Mouse (Mus musculus): Measurements from ENCODE around the gene Celsr1. TPM values are rescaled to one million over a fixed set of nuclear protein-coding genes. Genes with fewer than 3 reads are reported as not detected.
A peak's percentile ranks its signal among the peaks of the same experiment; 100 is the strongest.

Gene Celsr1
- polyA plus RNA-seq, 1 experiment from 2014 or later, result 3.5 TPM

DNA sequence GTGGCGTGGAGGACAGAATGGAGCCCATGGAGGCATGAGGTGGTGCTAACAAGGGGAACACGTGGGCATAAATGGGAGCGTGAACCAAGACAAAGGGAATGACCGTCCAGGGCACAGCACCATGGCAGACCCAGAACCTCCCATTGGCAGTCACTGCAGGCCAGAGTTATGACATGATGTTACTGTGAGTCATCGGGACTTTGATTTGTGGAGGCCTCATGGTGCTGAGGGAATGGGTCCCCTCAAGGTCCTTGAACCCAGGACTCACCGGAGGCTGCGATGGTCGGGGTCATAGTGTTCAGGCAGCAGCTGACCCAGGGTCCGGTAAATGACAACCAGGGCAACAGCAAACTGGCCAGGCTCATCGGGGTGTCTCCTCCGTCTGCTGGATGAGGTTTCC lies 111.7 kb downstream of the Celsr1 start:
- ATAC-seq (ENCODE audit: low FRiP score, low TSS enrichment) (no peak), DNase-seq (no peak)
- Histone ChIP-seq H3K27ac (replicated peaks; ENCODE audit: low read depth, low read length) (no peak overlapping the region), H3K4me1 (ENCODE audit: control insufficient read depth, insufficient read depth, low read length) (no peaks in the 10 kb centered on the region), H3K4me2 (ENCODE audit: low read length) (no peak overlapping the region), H3K36me3 (ENCODE audit: control insufficient read depth, insufficient read depth, low read length) (no peaks in the 10 kb centered on the region; the same call in 1 of the 2 replicates), H3K4me3 (replicated peaks; ENCODE audit: low read depth, low read length) (no peak overlapping the region), H3K9ac (replicated peaks; ENCODE audit: low read length) (no peak overlapping the region), H3K9me3 (ENCODE audit: control insufficient read depth, low read length) (no peaks in the 10 kb centered on the region), H3K27me3 (ENCODE audit: control insufficient read depth, insufficient read depth, low read length) (no peaks in the 10 kb centered on the region)
- 94% methylated on average over 11 of the region's 11 CpGs for WGBS

DNA sequence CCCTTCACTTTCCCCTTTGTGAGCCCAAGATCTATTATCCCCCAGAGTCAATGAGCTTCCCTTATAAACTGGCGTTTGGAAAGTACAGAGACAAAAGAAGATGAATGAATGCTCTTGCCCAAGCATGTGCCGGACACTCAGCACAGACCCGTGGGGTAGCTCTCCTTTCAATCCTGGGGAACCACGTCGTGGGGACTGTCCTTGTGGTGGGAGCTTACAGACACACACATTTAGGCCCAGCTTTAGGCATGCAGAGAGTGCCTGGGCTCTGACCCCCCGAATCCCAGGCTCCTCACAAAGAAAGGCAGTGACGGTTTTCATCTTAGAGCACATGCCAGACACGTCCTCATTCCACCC lies 113.7 kb downstream of the Celsr1 start:
- H3K27me3 ChIP-seq (ENCODE audit: control insufficient read depth, insufficient read depth, low read length), result no peaks in the 10 kb centered on the region
- H3K4me3 ChIP-seq (replicated peaks; ENCODE audit: low read depth, low read length), result no peak overlapping the region
- DNase-seq, result no peak
- ATAC-seq (ENCODE audit: low FRiP score, low TSS enrichment), result no peak
- H3K4me1 ChIP-seq (ENCODE audit: control insufficient read depth, insufficient read depth, low read length), result no peaks in the 10 kb centered on the region
- WGBS, result 62% methylated on average over 8 of the region's 8 CpGs
- no peak overlapping the region for H3K9ac ChIP-seq (replicated peaks; ENCODE audit: low read length)
- no peaks in the 10 kb centered on the region; the same call in 1 of the 2 replicates for H3K36me3 ChIP-seq (ENCODE audit: control insufficient read depth, insufficient read depth, low read length)
- H3K4me2 ChIP-seq (ENCODE audit: low read length), result no peak overlapping the region
- no peak overlapping the region for H3K27ac ChIP-seq (replicated peaks; ENCODE audit: low read depth, low read length)
- no peaks in the 10 kb centered on the region for H3K9me3 ChIP-seq (ENCODE audit: control insufficient read depth, low read length)

DNA sequence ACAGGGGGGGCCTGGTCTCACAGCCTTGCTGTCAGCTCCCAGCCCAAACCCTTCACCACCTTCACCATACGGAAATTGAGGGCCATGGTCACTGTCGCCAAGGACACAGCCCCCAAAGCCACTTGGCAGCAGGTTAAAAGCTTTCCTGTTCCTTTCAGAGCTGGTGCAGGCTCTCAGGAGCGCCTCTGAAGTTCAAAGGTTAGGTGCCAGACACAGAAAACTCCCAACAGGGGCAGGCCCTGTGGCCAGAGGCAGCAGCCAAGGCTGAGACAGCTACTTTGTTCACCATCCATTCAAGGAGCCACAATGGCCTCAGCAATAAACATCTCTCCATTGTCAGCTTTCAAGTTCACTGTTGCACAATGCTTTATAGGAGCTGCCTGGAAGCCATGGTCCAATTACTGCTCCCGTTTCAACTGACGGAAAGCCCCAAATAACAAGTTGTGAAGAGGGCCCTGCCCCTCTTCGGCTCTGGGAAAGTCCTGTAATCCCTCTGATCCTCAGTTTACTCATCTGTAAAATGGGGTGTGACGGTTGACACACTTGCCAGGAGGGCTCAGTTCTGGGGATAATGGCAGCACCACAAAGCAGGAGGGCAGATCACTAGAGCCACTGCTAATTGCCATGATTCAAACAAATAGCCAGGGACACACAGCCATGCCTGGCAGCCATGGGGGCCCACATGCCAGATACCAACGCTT lies 114.2 kb downstream of the Celsr1 start:
- WGBS, result 59% methylated on average over 8 of the region's 8 CpGs
- no peak for DNase-seq

DNA sequence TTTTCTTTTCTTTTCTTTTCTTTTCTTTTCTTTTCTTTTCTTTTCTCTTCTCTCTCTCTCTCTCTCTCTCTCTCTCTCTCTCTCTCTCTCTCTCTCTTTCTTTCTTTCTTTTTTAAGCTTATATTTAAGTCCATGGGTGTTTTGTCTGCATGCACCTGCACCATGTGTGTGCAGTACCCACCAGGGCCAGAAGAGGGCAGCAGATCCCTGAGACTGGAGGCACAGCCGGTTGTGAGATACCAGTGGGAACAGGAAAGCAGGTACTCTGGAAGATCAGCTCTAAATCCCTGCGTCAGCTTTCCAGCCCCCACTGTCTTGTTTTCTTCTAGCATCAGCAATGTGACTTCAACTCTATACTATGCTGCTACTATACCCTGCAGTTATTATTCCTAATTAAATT lies 120.0 kb downstream of the Celsr1 start:
- Histone ChIP-seq H3K27ac (replicated peaks; ENCODE audit: low read depth, low read length) (no peak overlapping the region), H3K9me3 (ENCODE audit: control insufficient read depth, low read length) (no peaks in the 10 kb centered on the region), H3K36me3 (ENCODE audit: control insufficient read depth, insufficient read depth, low read length) (no peaks in the 10 kb centered on the region), H3K9ac (replicated peaks; ENCODE audit: low read length) (no peak overlapping the region), H3K27me3 (ENCODE audit: control insufficient read depth, insufficient read depth, low read length) (no peaks in the 10 kb centered on the region), H3K4me2 (ENCODE audit: low read length) (no peak overlapping the region), H3K4me1 (ENCODE audit: control insufficient read depth, insufficient read depth, low read length) (0 out of 2 replicates have a peak, but pooled peaks cover 2% of the 10 kb centered on the region), H3K4me3 (replicated peaks; ENCODE audit: low read depth, low read length) (no peak overlapping the region)
- no peak for ATAC-seq (ENCODE audit: low FRiP score, low TSS enrichment)
- WGBS, result 33% methylated on average over 2 of the region's 2 CpGs
- DNase-seq, result peak; percentile 74

More for the DNA sequence above, 114.2 kb downstream of the Celsr1 start:
- H3K4me2 ChIP-seq (ENCODE audit: low read length), result no peak overlapping the region
- no peaks in the 10 kb centered on the region for H3K4me1 ChIP-seq (ENCODE audit: control insufficient read depth, insufficient read depth, low read length)
- no peaks in the 10 kb centered on the region; the same call in 1 of the 2 replicates for H3K36me3 ChIP-seq (ENCODE audit: control insufficient read depth, insufficient read depth, low read length)
- no peaks in the 10 kb centered on the region for H3K9me3 ChIP-seq (ENCODE audit: control insufficient read depth, low read length)
- H3K27me3 ChIP-seq (ENCODE audit: control insufficient read depth, insufficient read depth, low read length), result no peaks in the 10 kb centered on the region
- no peak for ATAC-seq (ENCODE audit: low FRiP score, low TSS enrichment)
- no peak overlapping the region for H3K9ac ChIP-seq (replicated peaks; ENCODE audit: low read length)
- no peak overlapping the region for H3K27ac ChIP-seq (replicated peaks; ENCODE audit: low read depth, low read length)
- H3K4me3 ChIP-seq (replicated peaks; ENCODE audit: low read depth, low read length), result no peak overlapping the region

DNA sequence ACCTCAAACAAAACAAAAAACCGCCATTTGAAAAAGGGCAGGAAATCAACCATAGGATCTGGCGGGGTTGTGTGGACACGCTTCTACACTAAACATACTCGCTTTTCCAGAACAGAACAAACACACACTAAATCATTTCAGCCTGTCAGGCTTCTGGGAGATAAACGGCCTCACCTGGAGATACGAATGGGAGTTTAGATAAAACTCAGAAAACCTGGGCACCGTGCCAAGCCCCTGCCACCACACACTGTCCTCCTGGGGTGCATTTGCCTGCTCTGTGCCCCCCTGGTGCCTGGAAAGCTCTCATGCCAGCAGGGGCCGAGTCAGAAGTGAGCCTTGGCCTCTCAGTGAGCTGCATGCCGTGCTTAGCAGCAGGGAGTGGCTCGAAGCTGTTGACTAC lies 123.6 kb downstream of the Celsr1 start:
- no peak overlapping the region for H3K9ac ChIP-seq (replicated peaks; ENCODE audit: low read length)
- H3K4me2 ChIP-seq (ENCODE audit: low read length), result no peak overlapping the region
- 68% methylated on average over 10 of the region's 10 CpGs for WGBS
- H3K4me3 ChIP-seq (replicated peaks; ENCODE audit: low read depth, low read length), result no peak overlapping the region
- H3K9me3 ChIP-seq (ENCODE audit: control insufficient read depth, low read length), result no peaks in the 10 kb centered on the region
- H3K27ac ChIP-seq (replicated peaks; ENCODE audit: low read depth, low read length), result no peak overlapping the region
- H3K27me3 ChIP-seq (ENCODE audit: control insufficient read depth, insufficient read depth, low read length), result no peaks in the 10 kb centered on the region
- 0 out of 2 replicates have a peak, but pooled peaks cover 2% of the 10 kb centered on the region for H3K4me1 ChIP-seq (ENCODE audit: control insufficient read depth, insufficient read depth, low read length)
- no peak for DNase-seq
- no peak for ATAC-seq (ENCODE audit: low FRiP score, low TSS enrichment)
- no peaks in the 10 kb centered on the region for H3K36me3 ChIP-seq (ENCODE audit: control insufficient read depth, insufficient read depth, low read length)

DNA sequence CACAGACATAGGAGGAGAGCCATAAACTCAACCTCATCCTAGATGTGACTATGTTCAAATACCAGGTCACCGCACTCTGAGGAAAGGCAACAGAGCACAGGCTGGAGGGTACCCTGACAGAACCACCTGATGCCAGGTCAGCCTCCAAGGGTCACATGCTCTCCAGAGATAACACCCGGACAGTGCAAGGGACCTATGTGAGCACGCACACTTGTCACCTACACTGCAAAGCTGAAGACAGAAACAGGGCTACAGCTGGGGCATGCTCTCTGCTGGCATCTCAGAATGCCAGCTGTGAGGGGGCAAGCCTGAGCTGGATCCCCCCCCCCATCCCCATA lies 124.1 kb downstream of the Celsr1 start:
- no peaks in the 10 kb centered on the region for H3K9me3 ChIP-seq (ENCODE audit: control insufficient read depth, low read length)
- no peak overlapping the region for H3K9ac ChIP-seq (replicated peaks; ENCODE audit: low read length)
- WGBS, result 95% methylated on average over 3 of the region's 3 CpGs
- no peak for ATAC-seq (ENCODE audit: low FRiP score, low TSS enrichment)
- H3K4me1 ChIP-seq (ENCODE audit: control insufficient read depth, insufficient read depth, low read length), result 0 out of 2 replicates have a peak, but pooled peaks cover 2% of the 10 kb centered on the region
- no peaks in the 10 kb centered on the region for H3K27me3 ChIP-seq (ENCODE audit: control insufficient read depth, insufficient read depth, low read length)
- no peak overlapping the region for H3K4me3 ChIP-seq (replicated peaks; ENCODE audit: low read depth, low read length)
- DNase-seq, result no peak
- no peak overlapping the region for H3K27ac ChIP-seq (replicated peaks; ENCODE audit: low read depth, low read length)
- H3K4me2 ChIP-seq (ENCODE audit: low read length), result no peak overlapping the region
- no peaks in the 10 kb centered on the region for H3K36me3 ChIP-seq (ENCODE audit: control insufficient read depth, insufficient read depth, low read length)

DNA sequence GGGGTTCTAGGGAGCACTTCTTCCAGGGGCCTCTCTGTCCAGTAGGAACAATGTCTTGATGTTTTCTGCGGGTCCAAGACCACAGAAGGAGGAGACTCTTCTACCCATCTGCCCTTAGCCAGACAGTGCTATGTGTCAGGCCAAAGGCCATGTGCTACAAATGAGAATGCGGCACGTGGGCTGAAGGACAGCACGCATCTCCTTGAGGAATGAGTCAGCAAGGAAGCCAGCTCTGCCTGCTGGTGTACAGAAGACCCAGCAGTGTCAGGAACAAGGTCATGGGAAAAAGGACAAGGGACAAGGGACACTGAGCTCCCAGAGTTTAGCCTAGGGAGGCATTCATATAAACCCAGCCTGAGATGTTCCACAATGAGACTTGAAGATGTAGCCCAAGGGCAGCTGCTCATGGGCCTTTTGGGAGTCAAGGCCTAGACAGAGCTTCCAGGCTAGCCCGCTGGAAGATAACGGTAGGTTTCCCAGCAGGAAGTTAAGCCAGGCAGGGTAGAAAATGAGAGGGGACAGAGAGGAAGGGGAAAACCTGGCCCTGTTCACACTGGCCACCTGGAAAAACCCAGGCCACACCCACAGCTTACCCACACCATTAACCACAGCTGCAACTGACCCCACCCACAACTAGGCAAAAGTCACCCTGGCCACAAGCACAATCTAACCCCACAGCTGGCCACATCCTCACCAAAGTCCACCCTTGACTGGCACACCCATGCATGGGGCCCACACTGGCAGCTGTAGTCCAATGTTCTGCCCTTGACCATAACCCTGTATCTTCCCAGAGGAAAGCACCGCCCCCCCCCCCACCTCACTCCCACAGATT lies 124.7 kb downstream of the Celsr1 start:
- Histone ChIP-seq H3K4me3 (replicated peaks; ENCODE audit: low read depth, low read length) (no peak overlapping the region), H3K36me3 (ENCODE audit: control insufficient read depth, insufficient read depth, low read length) (no peaks in the 10 kb centered on the region), H3K4me1 (ENCODE audit: control insufficient read depth, insufficient read depth, low read length) (0 out of 2 replicates have a peak, but pooled peaks cover 2% of the 10 kb centered on the region), H3K27me3 (ENCODE audit: control insufficient read depth, insufficient read depth, low read length) (no peaks in the 10 kb centered on the region), H3K27ac (replicated peaks; ENCODE audit: low read depth, low read length) (no peak overlapping the region), H3K9ac (replicated peaks; ENCODE audit: low read length) (no peak overlapping the region), H3K4me2 (ENCODE audit: low read length) (no peak overlapping the region), H3K9me3 (ENCODE audit: control insufficient read depth, low read length) (no peaks in the 10 kb centered on the region)
- WGBS, result 96% methylated on average over 7 of the region's 7 CpGs
- no peak for ATAC-seq (ENCODE audit: low FRiP score, low TSS enrichment)
- no peak for DNase-seq

DNA sequence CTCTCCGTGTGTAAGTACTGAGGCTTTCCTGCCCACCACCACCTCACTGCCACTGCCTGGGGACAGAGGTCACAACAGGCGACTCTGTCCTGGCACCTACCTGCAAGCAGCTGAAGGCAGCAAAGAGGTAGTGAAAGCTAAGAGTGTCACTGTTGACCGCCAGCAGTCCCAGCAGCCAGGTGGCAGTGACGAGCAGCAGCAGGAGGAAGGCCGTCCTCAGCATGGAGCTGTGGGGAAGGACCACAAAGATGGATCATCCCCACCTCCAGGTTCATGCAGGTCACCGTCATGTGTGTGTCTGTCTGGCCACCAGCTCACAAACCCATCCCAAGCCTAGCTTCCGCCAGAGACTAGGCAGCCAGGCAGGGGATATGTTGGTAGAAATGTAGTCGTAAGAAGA lies 129.8 kb downstream of the Celsr1 start:
- Histone ChIP-seq H3K4me1 (ENCODE audit: control insufficient read depth, insufficient read depth, low read length) (no peaks in the 10 kb centered on the region), H3K36me3 (ENCODE audit: control insufficient read depth, insufficient read depth, low read length) (peaks cover 10% of the 10 kb centered on the region; the same call in 1 of the 2 replicates), H3K4me2 (ENCODE audit: low read length) (no peak overlapping the region), H3K9me3 (ENCODE audit: control insufficient read depth, low read length) (no peaks in the 10 kb centered on the region), H3K27me3 (ENCODE audit: control insufficient read depth, insufficient read depth, low read length) (no peaks in the 10 kb centered on the region), H3K27ac (replicated peaks; ENCODE audit: low read depth, low read length) (no peak overlapping the region), H3K4me3 (replicated peaks; ENCODE audit: low read depth, low read length) (no peak overlapping the region), H3K9ac (replicated peaks; ENCODE audit: low read length) (no peak overlapping the region)
- ATAC-seq (ENCODE audit: low FRiP score, low TSS enrichment), result no peak
- no peak for DNase-seq
- WGBS, result 75% methylated on average over 8 of the region's 8 CpGs

DNA sequence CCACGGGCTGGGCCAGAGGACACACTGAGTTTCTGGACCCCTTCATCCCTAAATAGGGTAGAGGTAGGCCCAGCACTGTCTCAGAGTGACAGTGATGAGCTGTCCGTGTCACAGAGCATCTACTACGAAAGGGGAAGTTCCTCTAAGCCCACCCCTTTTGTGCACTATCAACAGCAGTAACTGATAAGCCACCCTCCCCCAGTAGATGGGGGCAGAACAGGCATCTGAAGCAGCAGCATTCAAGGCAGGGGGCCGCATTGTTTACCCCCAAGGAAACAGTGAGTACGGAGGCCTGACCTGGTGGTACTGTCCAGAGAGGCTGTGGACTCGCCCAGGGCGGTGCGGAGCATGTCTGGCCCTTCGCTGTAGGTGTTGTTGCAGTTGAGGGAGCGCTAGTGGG lies 131.1 kb downstream of the Celsr1 start:
- 89% methylated on average over 10 of the region's 10 CpGs for WGBS
- Histone ChIP-seq H3K4me1 (ENCODE audit: control insufficient read depth, insufficient read depth, low read length) (no peaks in the 10 kb centered on the region), H3K27ac (replicated peaks; ENCODE audit: low read depth, low read length) (no peak overlapping the region), H3K27me3 (ENCODE audit: control insufficient read depth, insufficient read depth, low read length) (no peaks in the 10 kb centered on the region), H3K36me3 (ENCODE audit: control insufficient read depth, insufficient read depth, low read length) (peaks cover 22% of the 10 kb centered on the region), H3K9ac (replicated peaks; ENCODE audit: low read length) (no peak overlapping the region), H3K4me2 (ENCODE audit: low read length) (no peak overlapping the region), H3K9me3 (ENCODE audit: control insufficient read depth, low read length) (no peaks in the 10 kb centered on the region), H3K4me3 (replicated peaks; ENCODE audit: low read depth, low read length) (no peak overlapping the region)
- no peak for ATAC-seq (ENCODE audit: low FRiP score, low TSS enrichment)
- DNase-seq, result no peak

Data from midbrain, embryonic 14.5 days (tissue).